Mouse (Mus musculus) intestine, embryonic 14.5 days (tissue): ENCODE data around the gene Rassf7. TPM values are rescaled to one million over a fixed set of nuclear protein-coding genes. Genes with fewer than 3 reads are reported as not detected.
"Not testable (repeated sequence)": the region's sequence is repeated elsewhere in the genome, so short reads cannot be mapped to it uniquely, and the experiment has no call there.

ENCODE experiments used
- ATAC-seq: fragments of 200-750 bp; cut with Nextera tagmentation; replicated peaks from 2 replicates; pipeline ENCODE4 v1.8.0; 2017; ENCODE audit warnings: low read depth, moderate number of reproducible peaks, moderate TSS enrichment, moderate library complexity; ENCODE audit not compliant: low FRiP score, low TSS enrichment
- DNase-seq: peaks from one replicate; pipeline ENCODE4 v3.0.0-alpha.2; 2018; ENCODE audit warnings: low spot score
- H3K27ac ChIP-seq: fragments of 300-500 bp; sonication (generic); 2 replicates; pipeline ENCODE4 v1.5.1; 2014; ENCODE audit warnings: low read depth, mild to moderate bottlenecking, control low read depth
- H3K27me3 ChIP-seq: fragments of 300-500 bp; sonication (generic); replicated peaks from 2 replicates; pipeline ENCODE4 v1.6.1; 2014; ENCODE audit warnings: low read length, control low read depth; ENCODE audit not compliant: control insufficient read depth, insufficient read depth
- H3K36me3 ChIP-seq: fragments of 300-500 bp; sonication (generic); 2 replicates; pipeline ENCODE4 v1.6.1; 2014; ENCODE audit warnings: low read length, control low read depth; ENCODE audit not compliant: control insufficient read depth, insufficient read depth
- H3K4me1 ChIP-seq: fragments of 300-500 bp; sonication (generic); replicated peaks from 2 replicates; pipeline ENCODE4 v1.6.1; 2014; ENCODE audit warnings: low read length, control low read depth, mixed read lengths; ENCODE audit not compliant: control insufficient read depth, insufficient read depth
- H3K4me2 ChIP-seq: fragments of 300-500 bp; sonication (generic); 2 replicates; pipeline ENCODE4 v1.6.1; 2014; ENCODE audit warnings: low read length
- H3K4me3 ChIP-seq: fragments of 300-500 bp; sonication (generic); 2 replicates; pipeline ENCODE4 v1.5.1; 2014; ENCODE audit warnings: low read depth, low read length, control low read depth, mixed read lengths
- H3K9ac ChIP-seq: fragments of 300-500 bp; sonication (generic); 2 replicates; pipeline ENCODE4 v1.6.1; 2014; ENCODE audit warnings: mild to moderate bottlenecking, low read length
- H3K9me3 ChIP-seq: fragments of 300-500 bp; sonication (generic); 2 replicates; pipeline ENCODE4 v1.6.1; 2016; ENCODE audit warnings: low read length, control low read depth; ENCODE audit not compliant: control insufficient read depth
- WGBS: fragments of 180-500 bp; shearing (Covaris S2); extraction: QIAGEN DNeasy Blood & Tissue Kit; methylation state at CpG from one replicate; pipeline ENCODE4 v1.1.7; 2014; 5-methylcytosine and 5-hydroxymethylcytosine counted together
- polyA plus RNA-seq: library from polyadenylated mRNA; unstranded; fragments of >200 nt; fragmentation: Nextera tagmentation; extraction: Ambion mirVana; gene quantifications from 2 replicates; pipeline ENCODE4 v1.2.1, GENCODE M21; 2014

Gene Rassf7
- polyA plus RNA-seq, 1 experiment from 2014 or later, result 60.3 TPM

GRCm38 (mm10) chr7:141250486-141250885 is 34.8 kb downstream of the Rassf7 start:
- H3K4me2 ChIP-seq, H3K4me3 ChIP-seq, H3K9ac ChIP-seq, H3K27ac ChIP-seq, ATAC-seq, H3K4me1 ChIP-seq, H3K27me3 ChIP-seq, H3K9me3 ChIP-seq, DNase-seq: not testable (repeated sequence)
- peaks cover 93% of the 10 kb centered on the region for H3K36me3 ChIP-seq
- 84% methylated on average over 4 of the region's 4 CpGs for WGBS

GRCm38 (mm10) chr7:141256159-141256558 is 40.5 kb downstream of the Rassf7 start:
- ATAC-seq, result no peak
- DNase-seq, result no peak
- 90% methylated on average over 10 of the region's 10 CpGs for WGBS
- H3K36me3 ChIP-seq, result peaks cover 96% of the 10 kb centered on the region
- H3K4me3 ChIP-seq, result no peak overlapping the region
- no peaks in the 10 kb centered on the region for H3K9me3 ChIP-seq
- H3K27ac ChIP-seq, result no peak overlapping the region
- no peaks in the 10 kb centered on the region for H3K4me1 ChIP-seq
- no peak overlapping the region for H3K9ac ChIP-seq
- no peak overlapping the region for H3K4me2 ChIP-seq
- no peaks in the 10 kb centered on the region for H3K27me3 ChIP-seq

- Histone ChIP-seq H3K4me1 (peaks cover 7% of the 10 kb centered on the region; the same call in 1 of the 2 replicates), H3K4me2 (no peak overlapping the region), H3K27me3 (no peaks in the 10 kb centered on the region), H3K36me3 (peaks cover 81% of the 10 kb centered on the region), H3K9ac (no peak overlapping the region), H3K9me3 (no peaks in the 10 kb centered on the region), H3K27ac (no peak overlapping the region), H3K4me3 (no peak overlapping the region)
- DNase-seq, result no peak
- 90% methylated on average over 3 of the region's 3 CpGs for WGBS
- no peak for ATAC-seq
Observed at GRCm38 (mm10) chr7:141261480-141261879, 45.8 kb downstream of the Rassf7 start.

GRCm38 (mm10) chr7:141263640-141264039 is 48.0 kb downstream of the Rassf7 start:
- Histone ChIP-seq H3K4me3 (no peak overlapping the region), H3K27me3 (no peaks in the 10 kb centered on the region), H3K27ac (no peak overlapping the region), H3K9ac (no peak overlapping the region), H3K4me1 (peaks cover 9% of the 10 kb centered on the region; the same call in 1 of the 2 replicates), H3K9me3 (no peaks in the 10 kb centered on the region), H3K36me3 (peaks cover 59% of the 10 kb centered on the region), H3K4me2 (no peak overlapping the region)
- no peak for DNase-seq
- ATAC-seq, result no peak
- whole genome bisulfite sequencing, result 85% methylated on average over 13 of the region's 13 CpGs

- H3K4me3 ChIP-seq, result no peak overlapping the region
- H3K4me1 ChIP-seq, result peaks cover 9% of the 10 kb centered on the region; the same call in 1 of the 2 replicates
- no peak overlapping the region for H3K4me2 ChIP-seq
- DNase-seq, result no peak
- H3K9me3 ChIP-seq, result no peaks in the 10 kb centered on the region
- no peaks in the 10 kb centered on the region for H3K27me3 ChIP-seq
- peaks cover 54% of the 10 kb centered on the region for H3K36me3 ChIP-seq
- WGBS, result 77% methylated on average over 11 of the region's 11 CpGs
- no peak overlapping the region for H3K27ac ChIP-seq
- H3K9ac ChIP-seq, result no peak overlapping the region
- ATAC-seq, result no peak
Observed at GRCm38 (mm10) chr7:141264041-141264700, 48.5 kb downstream of the Rassf7 start.

GRCm38 (mm10) chr7:141264761-141265410 is 49.2 kb downstream of the Rassf7 start:
- ATAC-seq (peak; percentile 47), DNase-seq (peak; percentile 66)
- Histone ChIP-seq H3K4me3 (no peak overlapping the region), H3K4me2 (peak overlapping the region; percentile 87; the same call in 1 of the 2 replicates), H3K4me1 (peaks cover 9% of the 10 kb centered on the region; the same call in 1 of the 2 replicates), H3K9ac (no peak overlapping the region), H3K27ac (no peak overlapping the region), H3K27me3 (no peaks in the 10 kb centered on the region), H3K36me3 (peaks cover 47% of the 10 kb centered on the region), H3K9me3 (no peaks in the 10 kb centered on the region)
- 29% methylated on average over 12 of the region's 12 CpGs for WGBS

- peaks cover 9% of the 10 kb centered on the region; the same call in 1 of the 2 replicates for H3K4me1 ChIP-seq
- peaks cover 42% of the 10 kb centered on the region for H3K36me3 ChIP-seq
- no peak overlapping the region for H3K4me3 ChIP-seq
- no peak overlapping the region for H3K27ac ChIP-seq
- no peak for DNase-seq
- no peaks in the 10 kb centered on the region for H3K27me3 ChIP-seq
- 0 out of 2 replicates have a peak, but pooled peaks have one; percentile 18 for ATAC-seq
- H3K9ac ChIP-seq, result no peak overlapping the region
- WGBS, result 40% methylated on average over 11 of the region's 11 CpGs
- no peaks in the 10 kb centered on the region for H3K9me3 ChIP-seq
- H3K4me2 ChIP-seq, result peak overlapping the region; percentile 87; the same call in 1 of the 2 replicates
Observed at GRCm38 (mm10) chr7:141265411-141265738, 49.7 kb downstream of the Rassf7 start.

- Histone ChIP-seq H3K27ac (no peak within 1 kb of the TSS), H3K4me2 (peak within 1 kb of the TSS; percentile 87), H3K27me3 (no peaks in the 10 kb centered on the region), H3K4me1 (peaks cover 9% of the 10 kb centered on the region; the same call in 1 of the 2 replicates), H3K36me3 (peaks cover 36% of the 10 kb centered on the region), H3K9me3 (no peaks in the 10 kb centered on the region), H3K9ac (peak within 1 kb of the TSS; percentile 52), H3K4me3 (peak within 1 kb of the TSS; percentile 48)
- DNase-seq, result peak; percentile 78
- ATAC-seq, result peak; percentile 57; the same call in 1 of the 2 replicates
- 11% methylated on average over 25 of the region's 25 CpGs for WGBS
Observed at GRCm38 (mm10) chr7:141265739-141266561, 50.3 kb downstream of the Rassf7 start, which contains the start of gene Irf7. TSS of gene Irf7 (minus strand) at chr7:141266481.
